Mouse (Mus musculus) gastrocnemius, adult 2 months (tissue): ENCODE measurements at regions not wholly inside any gene's neighbourhood (a gene's known extent, or its start where the extent isn't known, plus 50 kb on each side); places are given as distances from the start of the nearest gene placed in this dataset.

Experiments used
- DNase-seq: peaks from one replicate; pipeline ENCODE4 v3.0.0; 2022
- H3K27ac ChIP-seq: fragments of 200-600 bp; 2 replicates; pipeline ENCODE4 v1.8.1; 2022; ENCODE audit warnings: mild to moderate bottlenecking
- H3K4me3 ChIP-seq: fragments of 200-600 bp; 2 replicates; pipeline ENCODE4 v1.8.1; 2022; ENCODE audit warnings: mild to moderate bottlenecking, moderate library complexity
- CTCF ChIP-seq: fragments of 200-600 bp; IDR thresholded peaks from 2 replicates; pipeline ENCODE4 v1.8.1; 2022; ENCODE audit warnings: antibody characterized with exemption, mild to moderate bottlenecking, moderate library complexity
- intact Hi-C: fragments of 180-260 bp; cut with DNase I; formaldehyde crosslinking; loops from one replicate; pipeline ENCODE4 v1.15.1; 2025

GRCm38 (mm10) chr8:75353786-75354185, 52.6 kb downstream of the Gm10358 start:
- TF ChIP-seq CTCF, result no peak
- no peak overlapping the region for H3K27ac ChIP-seq
- no peak for DNase-seq
- intact Hi-C loops, result no loop called here
- no peak overlapping the region for H3K4me3 ChIP-seq

GRCm38 (mm10) chr8:75350141-75350540, 56.2 kb downstream of the Gm10358 start:
- no peak for TF ChIP-seq CTCF
- Histone ChIP-seq H3K27ac (no peak overlapping the region), H3K4me3 (no peak overlapping the region)
- no peak for DNase-seq
- intact Hi-C loops, result no loop called here

- intact Hi-C loops, result no loop called here
- DNase-seq, result no peak
- Histone ChIP-seq H3K27ac (no peak overlapping the region), H3K4me3 (no peak overlapping the region)
- TF ChIP-seq CTCF, result no peak
These were observed 58.3 kb downstream of the Gm10358 start for GRCm38 (mm10) chr8:75348047-75348446.

- Histone ChIP-seq H3K27ac (no peak overlapping the region), H3K4me3 (no peak overlapping the region)
- TF ChIP-seq CTCF, result no peak
- no peak for DNase-seq
- intact Hi-C loops, result no loop called here
These were observed 85.8 kb downstream of the Gm10358 start for GRCm38 (mm10) chr8:75320614-75321013.

GRCm38 (mm10) chr8:75318526-75318925, 87.9 kb downstream of the Gm10358 start:
- DNase-seq, result no peak
- Histone ChIP-seq H3K4me3 (no peak overlapping the region), H3K27ac (no peak overlapping the region)
- intact Hi-C loops, result no loop called here
- no peak for TF ChIP-seq CTCF

GRCm38 (mm10) chr8:75315886-75316285, 90.5 kb downstream of the Gm10358 start:
- Histone ChIP-seq H3K4me3 (no peak overlapping the region), H3K27ac (no peak overlapping the region)
- TF ChIP-seq CTCF, result peak; percentile 76
- no peak for DNase-seq
- intact Hi-C loops, result no loop called here

- intact Hi-C loops, result no loop called here
- H3K27ac ChIP-seq, result no peak overlapping the region
- TF ChIP-seq CTCF, result no peak
- no peak for DNase-seq
- H3K4me3 ChIP-seq, result no peak overlapping the region
These were observed 95.7 kb downstream of the Rasd2 start for GRCm38 (mm10) chr8:75309463-75309862.

GRCm38 (mm10) chr8:75291921-75292320, 78.2 kb downstream of the Rasd2 start:
- no peak overlapping the region for H3K27ac ChIP-seq
- no peak for DNase-seq
- no peak overlapping the region for H3K4me3 ChIP-seq
- intact Hi-C loops, result no loop called here
- TF ChIP-seq CTCF, result no peak

GRCm38 (mm10) chr8:75289933-75290332, 76.2 kb downstream of the Rasd2 start:
- no peak for DNase-seq
- no peak for TF ChIP-seq CTCF
- intact Hi-C loops, result no loop called here

More at GRCm38 (mm10) chr8:75289933-75290332, 76.2 kb downstream of the Rasd2 start:
- no peak overlapping the region for H3K4me3 ChIP-seq
- no peak overlapping the region for H3K27ac ChIP-seq
